Mouse (Mus musculus): ENCODE data around the gene Trdmt1.

Gene Trdmt1

DNA sequence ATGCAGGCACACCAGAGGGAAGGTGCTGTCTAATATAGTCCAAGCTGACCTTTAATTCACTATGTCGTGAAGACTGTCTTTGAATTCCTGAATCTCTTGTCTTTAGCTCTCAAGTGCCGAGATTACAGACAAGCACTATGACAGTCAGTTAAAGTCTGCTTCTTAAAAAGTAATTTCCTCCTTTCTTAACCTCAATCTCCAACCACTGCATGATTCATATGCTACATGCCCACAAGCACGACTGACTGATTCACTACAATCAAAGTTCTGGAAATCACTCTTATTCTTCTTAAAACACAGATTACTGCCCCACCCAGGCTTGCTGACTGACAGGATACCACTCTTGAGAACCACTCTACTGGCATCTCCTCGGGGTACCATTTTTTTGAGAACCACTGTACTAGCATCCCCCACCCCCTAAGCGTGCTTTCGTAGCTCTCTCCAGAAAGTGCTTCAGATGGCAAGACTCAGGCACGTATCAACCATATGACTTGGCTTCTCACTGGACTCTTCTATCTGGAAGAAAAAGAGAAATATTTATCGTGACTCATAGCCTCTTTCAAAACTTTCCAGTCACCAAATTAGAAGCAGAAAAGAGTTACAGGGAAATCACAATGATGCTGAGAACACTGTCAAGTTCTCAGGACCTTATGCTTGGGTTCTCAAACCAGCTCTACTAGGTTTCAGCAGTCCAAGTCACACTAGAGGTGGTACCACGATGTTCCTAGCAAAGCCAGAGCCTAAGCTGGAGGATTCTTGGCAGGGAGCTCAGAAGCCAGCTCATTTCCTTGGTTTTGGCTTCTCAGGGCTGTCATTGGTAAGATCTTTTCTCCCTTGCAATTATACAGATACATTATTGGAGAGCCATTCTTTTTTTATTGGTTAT lies 12.9 kb upstream of the Trdmt1 start:
- no peak for DNase-seq (ENCODE audit: low read depth)

DNA sequence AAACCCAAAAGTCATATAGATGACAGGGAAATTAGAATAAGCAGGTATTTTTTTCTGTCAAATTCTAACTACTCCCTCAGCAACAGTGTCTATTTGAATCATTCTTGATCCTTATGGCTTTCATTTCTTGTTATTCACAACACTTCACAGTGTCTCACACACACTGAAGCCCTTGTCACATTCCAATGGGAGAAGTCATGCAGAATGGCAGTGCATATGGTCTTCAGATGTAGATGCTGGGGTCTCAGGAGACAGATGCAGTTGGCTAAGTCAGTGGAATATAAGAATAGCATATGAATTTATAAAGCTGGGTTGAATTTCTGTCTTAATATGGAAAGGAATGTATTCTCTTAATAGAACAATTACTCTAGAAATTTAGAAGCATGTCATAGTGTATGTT lies 11.8 kb upstream of the Trdmt1 start:
- DNase-seq (ENCODE audit: low read depth), result no peak

DNA sequence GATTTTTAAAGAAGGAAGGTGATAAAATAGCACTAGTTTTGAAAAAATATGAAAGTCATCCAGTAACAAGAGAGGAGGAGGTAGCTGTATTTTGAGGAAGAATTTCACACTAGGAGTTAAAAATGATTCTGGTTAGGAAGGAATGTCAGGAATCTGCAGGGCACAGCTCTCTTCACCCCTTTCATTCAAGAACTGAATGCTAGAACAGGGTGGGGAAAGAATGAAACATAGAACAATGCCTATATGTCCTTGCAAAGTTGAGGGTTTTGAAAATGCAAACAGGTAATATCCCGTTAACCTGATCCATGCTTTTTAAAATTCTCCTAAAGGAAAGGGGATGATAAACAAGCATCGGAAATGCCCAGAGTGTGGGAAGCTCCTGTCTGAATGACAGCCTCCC lies 9.5 kb upstream of the Trdmt1 start:
- no peak for DNase-seq (ENCODE audit: low read depth)

DNA sequence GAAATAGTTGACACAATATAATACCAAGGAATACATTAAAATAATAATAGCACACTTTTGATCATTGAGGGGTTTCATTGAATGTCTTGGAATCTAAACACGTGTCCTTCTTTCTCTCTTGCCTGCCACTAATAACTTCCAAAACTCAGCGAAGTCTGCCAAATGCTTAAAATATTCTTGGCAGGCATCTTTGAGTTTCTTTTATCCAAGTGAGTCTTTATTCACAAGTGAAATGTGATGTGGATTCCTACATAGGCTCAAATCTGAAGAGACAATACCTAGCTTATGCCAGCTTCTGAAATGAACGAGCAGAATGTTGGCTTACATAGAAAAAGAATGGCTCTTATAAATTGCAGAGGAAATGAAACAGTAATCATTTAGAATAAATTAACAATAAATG lies 4.3 kb upstream of the Trdmt1 start:
- DNase-seq (ENCODE audit: low read depth), result no peak

DNA sequence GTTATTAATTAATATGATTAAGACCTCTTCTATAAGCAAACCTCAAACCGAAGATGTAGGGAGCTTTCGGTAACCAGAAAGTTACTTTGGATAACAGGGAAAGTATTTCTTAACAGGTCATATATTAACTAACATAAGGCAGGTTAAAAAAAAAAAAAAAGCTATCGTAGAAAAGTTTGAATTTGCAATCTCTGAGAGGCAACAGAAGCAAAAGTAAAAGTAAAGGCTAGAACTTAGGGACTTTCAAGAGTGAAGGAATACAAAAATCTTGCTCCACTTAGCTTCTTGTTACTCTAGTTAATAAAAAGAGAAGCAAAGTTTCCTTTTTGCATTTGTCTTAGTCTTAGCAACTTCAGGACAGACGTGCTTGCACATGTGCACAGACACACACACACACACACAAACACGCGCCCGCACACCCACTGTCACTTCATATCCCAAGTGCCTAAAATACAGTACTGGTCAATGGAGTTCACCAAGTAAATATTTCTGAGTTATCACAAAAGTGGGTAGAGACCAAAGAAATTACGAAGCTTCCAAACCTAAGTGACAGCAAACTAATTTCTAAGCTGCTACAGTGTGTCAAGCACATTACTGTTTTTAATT lies 846 bp downstream of the Trdmt1 start:
- no peak for DNase-seq (ENCODE audit: low read depth)

DNA sequence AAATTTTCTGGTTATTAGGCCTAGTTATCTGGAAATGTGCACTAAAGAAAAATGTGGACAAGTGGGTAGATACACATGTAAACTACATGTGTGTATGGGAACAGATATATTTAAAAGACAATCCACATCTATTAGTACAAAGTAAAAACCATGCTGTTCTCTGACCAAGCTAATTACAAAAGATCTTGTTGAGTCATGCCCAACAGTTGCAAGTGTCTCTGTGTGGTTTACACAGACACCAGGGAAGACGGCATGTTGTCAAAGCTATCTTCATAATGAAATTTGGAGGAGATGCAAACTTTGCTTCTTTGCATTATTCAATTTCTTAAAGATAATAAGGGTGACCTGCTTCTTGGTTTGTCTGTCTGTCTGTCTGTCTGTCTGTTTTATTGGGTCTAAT lies 4.6 kb downstream of the Trdmt1 start:
- DNase-seq (ENCODE audit: low read depth), result no peak

DNA sequence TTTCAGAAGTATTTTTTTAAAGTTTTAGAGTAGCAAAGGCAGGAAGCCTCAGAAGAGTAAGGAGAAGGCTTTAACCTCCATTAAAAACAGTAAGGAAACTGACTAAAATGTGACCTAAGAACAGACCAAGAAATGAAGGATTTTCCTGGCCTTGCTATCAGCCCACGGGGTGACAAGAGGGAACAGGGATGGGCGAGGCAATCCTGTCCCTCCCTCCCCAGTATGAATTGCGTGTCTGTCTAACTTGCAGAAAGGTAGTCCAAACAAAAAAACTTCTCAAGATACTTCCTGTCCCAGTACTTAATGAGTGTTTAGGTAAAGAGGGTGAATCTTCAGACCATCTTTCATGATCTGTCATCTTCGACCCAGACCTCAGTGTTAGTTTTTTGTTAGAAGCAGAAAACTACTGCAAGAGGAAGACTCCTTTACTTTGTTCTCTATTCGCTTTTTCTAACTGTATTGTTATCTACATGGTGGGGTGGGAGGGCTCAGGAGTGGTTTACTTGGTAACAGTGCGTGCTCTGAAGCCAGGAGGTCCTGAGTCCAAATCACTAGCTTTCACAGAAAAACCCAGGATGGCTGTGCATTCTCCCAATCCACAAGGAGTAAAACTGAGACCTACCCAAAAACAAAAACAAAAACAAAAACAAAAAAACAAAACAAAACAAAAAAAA lies 5.6 kb downstream of the Trdmt1 start:
- no peak for DNase-seq (ENCODE audit: low read depth)

DNA sequence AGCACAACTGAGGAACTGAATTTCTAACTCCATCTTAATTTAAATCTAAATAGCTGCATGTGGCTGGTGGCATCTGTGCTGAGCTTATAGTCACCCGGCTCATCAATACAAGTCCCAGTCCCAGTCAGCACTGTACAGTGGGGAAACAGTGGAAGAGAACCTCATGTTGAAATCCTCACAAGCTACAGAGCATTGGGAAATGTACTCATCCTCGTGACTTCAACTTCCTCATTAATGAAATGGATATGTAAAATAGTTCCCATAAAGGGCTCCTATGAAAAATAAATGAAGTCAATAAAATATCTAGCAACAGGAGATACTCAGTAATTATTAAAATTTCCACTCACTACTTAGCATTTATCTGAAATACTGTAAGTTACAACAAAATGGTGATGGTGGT lies 6.2 kb downstream of the Trdmt1 start:
- DNase-seq (ENCODE audit: low read depth), result no peak

DNA sequence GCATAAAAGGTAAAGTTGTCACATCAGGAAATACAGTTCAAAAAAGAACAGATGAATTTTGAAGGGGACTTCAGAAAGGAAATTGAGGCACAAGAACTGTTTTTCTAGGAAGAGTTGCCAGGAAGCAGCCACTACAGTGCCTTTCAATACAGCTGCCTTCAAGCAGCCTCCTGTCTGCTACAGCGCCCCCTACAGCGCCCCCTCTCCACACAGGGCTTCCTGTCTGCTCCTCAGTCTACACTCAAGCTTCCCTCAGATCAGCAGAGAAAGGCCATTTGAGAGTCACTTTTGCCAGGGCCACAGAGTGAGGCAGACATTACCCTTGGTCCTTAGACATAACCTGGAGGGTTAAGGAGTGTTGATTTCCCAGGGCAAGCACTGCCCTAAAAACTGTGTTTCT lies 6.7 kb downstream of the Trdmt1 start:
- no peak for DNase-seq (ENCODE audit: low read depth)

DNA sequence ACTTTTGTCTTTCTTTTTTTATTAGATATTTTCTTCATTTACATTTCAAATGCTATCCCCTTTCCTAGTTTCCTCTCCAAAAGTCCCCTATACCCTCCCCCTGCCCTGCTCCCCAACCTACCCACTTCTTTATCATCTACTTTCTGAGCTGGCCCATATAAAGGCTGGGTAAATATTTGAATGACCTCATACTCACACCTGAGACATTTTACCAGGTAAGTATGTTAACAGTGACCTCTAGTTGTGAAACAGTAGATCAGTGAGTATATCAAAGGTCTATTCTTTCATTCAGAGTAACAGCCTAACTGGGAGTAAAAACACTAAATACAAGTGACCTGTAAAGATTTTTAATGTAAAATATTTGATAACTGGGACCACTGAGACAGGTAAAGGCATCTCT lies 7.7 kb downstream of the Trdmt1 start:
- DNase-seq (ENCODE audit: low read depth), result no peak

DNA sequence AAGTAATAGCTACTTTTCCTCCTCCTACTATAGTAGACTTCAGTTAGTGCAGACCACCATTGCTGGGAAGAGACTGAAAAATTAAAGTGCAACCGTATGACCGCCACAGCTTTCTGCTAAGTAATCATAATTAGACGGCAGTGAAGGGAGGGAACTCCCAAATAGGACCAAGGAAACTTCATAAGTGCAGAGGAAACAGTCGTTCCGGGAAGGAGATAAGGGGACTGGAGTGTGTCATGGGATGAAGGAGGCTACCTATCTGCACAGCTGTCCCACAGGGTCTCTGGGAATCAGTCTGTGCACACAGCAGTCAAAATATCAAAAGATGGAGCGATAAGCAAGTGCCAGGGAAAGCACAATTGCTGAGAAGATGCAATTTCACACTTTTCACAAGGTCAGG lies 13.8 kb downstream of the Trdmt1 start:
- DNase-seq (ENCODE audit: low read depth), result no peak

DNA sequence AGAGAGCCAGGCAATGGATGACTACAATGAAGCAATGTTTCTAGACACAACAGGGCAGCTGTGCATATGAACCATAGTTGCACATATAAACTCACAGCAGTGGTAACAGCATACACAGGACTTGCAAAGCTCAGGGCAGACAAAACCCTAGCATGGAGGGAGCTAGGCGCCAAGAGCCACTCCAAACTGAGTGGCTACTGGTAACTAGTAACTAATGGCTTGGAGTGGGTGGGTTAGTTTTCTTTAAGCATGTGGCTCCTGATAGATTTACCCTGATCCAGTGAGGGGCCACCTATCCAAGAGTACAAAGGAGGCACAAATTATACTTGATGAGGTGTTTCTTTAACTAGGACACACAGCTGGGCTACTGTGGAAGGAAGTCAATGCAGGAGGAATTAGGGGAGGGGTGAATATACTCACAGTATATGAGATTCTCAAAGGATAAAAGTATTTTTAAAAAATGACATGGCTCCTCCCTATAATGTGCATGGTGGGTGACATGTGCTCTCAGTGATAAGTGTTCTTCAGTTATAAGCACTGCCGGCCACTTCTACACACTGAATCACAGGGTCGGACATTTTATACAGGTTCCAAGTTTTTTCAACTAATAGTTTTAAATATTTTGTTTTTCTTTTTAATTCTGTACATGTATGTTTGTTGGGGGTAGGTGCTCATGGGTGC lies 15.1 kb downstream of the Trdmt1 start:
- no peak for DNase-seq (ENCODE audit: low read depth)

DNA sequence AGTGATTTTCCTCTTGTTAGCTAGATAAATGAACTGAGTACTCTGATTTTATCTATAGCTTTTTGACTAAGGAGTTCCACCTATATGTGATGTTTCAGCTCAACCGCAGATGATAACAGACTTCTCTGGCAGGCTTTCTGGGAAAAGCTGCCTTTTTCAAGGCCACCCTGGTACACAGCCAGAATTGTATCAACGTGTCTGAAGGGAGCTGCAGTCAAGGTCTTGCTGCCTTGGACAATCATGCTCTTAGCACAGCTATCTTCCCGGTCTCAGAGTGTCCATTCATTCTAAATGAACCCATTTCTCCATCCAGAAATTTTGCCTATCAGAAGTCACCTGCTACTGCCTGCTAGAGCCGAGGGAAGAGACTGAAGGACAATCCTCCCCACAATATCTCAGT lies 16.9 kb downstream of the Trdmt1 start:
- no peak for DNase-seq (ENCODE audit: low read depth)

DNA sequence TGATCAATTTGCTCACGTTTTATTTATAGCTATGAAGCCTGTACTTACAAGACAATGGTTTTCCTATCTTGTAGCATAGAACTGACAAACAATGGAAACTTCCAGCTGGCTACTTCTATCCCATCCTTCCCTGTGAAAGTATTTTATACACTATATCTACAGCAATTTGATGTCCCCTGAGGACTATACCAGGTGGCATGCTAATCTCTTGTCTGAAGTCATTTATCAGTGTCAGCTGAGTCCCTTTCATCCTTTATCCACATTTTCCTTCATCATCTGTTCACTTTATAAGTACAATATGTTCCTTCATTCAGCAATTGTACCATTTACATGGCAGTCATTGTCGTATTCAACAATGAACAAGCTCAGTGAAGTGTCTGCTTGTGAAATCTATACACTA lies 17.3 kb downstream of the Trdmt1 start:
- no peak for DNase-seq (ENCODE audit: low read depth)

DNA sequence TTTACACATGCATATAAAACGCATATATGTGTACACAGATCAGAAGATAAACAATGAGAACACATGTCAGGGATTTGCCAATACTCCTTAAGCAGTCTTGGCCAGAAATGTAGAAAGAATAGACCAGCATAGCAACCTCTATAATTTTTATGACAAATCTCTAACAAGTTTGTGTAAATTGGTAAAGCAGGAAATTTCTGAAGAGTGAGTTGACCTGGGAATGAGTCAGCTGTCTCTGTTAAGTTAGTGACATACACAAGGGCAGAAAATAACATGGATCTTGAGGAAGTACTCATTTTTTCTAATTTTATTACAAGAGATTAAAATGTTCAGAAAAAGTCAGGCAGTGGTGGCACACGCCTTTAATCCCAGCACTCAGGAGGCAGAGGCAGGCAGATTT lies 18.3 kb downstream of the Trdmt1 start:
- DNase-seq (ENCODE audit: low read depth), result no peak

DNA sequence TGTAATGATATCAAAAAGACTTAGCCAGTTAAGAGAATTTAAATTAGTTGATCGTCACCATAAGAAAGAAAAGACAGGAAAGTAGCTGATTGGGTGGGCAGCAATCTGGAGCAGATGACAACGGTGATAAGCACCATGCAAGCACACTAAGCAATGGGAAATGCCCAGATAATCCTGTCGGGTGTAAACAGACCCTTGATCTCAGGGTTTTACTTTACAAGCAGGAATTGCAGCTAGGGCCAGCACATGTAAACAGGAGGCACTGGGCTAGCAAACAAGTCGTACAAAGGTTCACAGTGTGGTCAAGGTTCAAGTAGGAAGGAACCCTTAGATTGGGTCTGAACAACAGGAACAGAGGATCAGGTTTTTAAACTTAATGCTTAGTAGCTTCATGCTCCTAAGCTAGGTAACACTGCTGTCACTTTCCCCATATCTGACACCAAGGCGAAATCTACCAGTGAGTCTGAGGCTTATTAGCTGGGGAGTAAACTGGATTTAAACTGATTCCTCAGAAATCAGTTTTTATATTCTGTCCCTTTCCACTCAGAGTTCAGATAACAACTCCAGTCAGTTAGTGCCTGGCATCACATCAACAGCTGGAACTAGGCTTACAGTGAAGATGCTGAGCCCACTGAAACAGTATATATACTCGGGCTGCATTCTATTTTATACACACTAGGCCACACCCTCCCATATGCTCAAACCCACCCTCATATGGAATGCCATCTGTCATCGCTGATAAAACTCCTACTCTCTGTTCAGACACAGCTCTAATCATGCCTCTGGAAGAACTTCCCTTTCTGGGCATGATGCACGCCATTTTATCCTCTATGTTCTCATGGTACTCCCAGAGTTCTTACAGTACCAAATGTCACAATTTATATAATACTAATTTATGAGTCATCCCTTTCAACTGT lies 20.7 kb downstream of the Trdmt1 start:
- DNase-seq (ENCODE audit: low read depth), result no peak

DNA sequence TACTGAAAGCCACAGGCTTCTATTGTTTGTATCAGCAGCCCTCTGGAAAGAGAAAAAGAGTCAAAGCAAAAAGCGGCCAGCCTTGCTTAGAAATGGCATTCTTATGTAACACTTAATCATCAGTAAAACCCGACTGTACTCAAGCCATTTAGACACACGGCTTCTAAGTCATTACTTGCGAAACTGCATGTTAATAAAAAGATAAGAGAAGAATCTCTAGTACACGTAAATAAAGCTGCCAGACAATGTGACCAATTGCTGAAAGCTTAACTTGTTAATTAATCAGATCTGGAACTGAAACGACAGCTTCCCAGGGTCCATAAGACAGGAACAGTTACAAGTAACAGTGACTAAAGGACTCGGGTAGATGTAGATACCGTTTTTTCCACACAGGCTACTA lies 22.4 kb downstream of the Trdmt1 start:
- DNase-seq (ENCODE audit: low read depth), result no peak

DNA sequence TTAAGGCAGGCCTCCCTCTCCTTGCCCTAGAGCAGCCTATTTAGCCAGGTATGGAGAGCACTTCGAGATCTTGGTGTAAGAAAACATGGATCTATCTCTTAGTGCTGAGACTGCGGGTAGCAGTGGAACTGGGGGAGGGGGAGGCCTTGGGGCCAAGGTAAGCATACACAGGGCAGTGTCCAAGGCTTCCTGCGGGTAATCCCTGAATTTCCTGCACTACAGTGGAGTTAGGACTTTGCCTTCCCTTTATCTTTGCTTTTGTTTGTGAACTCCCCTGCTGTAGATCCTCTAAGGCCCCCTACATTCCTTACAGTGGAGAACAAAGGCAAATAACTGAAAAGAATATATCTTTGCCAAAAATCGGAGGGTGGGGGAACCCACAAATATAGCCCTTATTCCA lies 29.5 kb downstream of the Trdmt1 start:
- DNase-seq (ENCODE audit: low read depth), result no peak

DNA sequence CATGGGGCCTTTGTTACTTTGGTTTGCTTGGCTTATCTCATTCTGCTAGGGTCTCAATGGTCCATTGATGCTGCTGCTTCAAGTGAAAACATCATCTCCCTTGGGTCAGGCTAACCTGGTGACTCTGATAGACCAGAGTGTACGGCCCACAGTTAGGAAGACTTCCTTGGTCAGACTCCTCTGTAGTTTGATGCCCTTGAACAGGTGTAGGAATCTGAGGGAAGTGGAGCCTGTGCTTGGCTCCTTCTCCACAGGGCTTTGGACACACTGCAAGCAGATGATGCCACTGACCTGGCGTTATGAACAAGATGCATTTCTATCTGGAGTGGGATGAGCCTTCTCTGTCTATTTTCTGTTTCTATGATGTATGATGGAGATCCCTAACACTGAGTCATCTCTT lies 41.8 kb downstream of the Trdmt1 start:
- no peak for DNase-seq (ENCODE audit: low read depth)

DNA sequence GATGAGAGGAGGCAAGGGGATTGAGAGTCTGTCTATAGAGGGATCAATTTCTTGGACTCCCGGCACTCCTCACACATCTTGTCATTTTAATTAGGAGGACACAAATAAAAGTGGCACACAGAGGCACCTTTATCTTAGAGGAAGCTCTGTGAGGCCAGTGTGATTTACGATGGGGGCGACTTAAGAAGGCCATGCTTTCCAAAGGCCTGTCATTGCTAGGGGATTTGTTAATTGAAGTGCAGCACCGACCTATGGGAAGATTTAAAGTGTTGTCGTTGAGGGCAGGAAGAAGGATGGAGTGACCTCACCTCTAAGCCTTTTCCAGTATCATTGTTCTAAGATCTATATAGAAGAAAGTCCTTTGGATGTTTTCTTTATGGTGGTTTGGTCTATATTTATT lies 42.9 kb downstream of the Trdmt1 start:
- no peak for DNase-seq (ENCODE audit: low read depth)

DNA sequence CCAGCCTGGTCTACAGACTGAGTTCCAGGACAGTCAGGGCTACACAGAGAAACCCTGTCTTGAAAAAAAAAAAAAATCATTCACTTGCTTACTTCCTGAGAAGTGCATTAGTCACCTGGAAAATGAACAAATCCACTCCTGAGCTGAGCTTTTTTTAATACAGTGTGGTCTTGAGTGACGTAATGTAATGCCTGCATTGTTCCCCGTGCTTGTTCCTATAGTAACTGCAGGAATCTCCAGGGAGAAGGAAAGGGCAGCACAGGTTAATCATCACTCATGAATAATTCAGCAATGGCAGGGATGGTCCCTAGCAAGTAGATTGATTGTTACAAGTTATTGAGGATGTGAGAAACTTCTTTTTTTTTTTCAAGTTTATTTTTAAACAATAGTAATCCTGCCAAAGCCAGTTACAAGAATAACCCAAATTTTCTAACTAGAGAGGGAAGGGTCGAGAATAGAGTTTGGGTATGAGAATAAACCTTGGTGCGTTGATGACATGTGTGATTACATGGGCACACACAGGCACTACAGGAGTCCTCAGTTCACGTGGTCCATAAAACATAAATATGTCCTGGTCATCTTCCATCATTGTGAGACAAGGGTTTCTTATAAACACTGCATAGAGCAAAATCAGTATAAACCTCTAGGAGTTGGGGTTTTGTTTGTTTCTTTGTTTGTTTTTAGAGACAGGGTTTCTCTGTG lies 44.0 kb downstream of the Trdmt1 start:
- DNase-seq (ENCODE audit: low read depth), result no peak
